Mouse (Mus musculus) intestine, embryonic 15.5 days (tissue): ENCODE measurements around the gene Car15. TPM values are rescaled to one million over a fixed set of nuclear protein-coding genes. Genes with fewer than 3 reads are reported as not detected.

Experiments used
- ATAC-seq: fragments of 200-750 bp; cut with Nextera tagmentation; 2 replicates; pipeline ENCODE4 v1.8.0; 2017; ENCODE audit warnings: moderate TSS enrichment, moderate library complexity
- H3K27ac ChIP-seq: fragments of 300-500 bp; sonication (generic); 2 replicates; pipeline ENCODE4 v1.5.1; 2015; ENCODE audit warnings: mild to moderate bottlenecking, inconsistent platforms
- H3K27me3 ChIP-seq: fragments of 300-500 bp; sonication (generic); replicated peaks from 2 replicates; pipeline ENCODE4 v1.6.1; 2015; ENCODE audit warnings: inconsistent platforms
- H3K36me3 ChIP-seq: fragments of 300-500 bp; sonication (generic); 2 replicates; pipeline ENCODE4 v1.6.1; 2015; ENCODE audit warnings: inconsistent platforms
- H3K4me1 ChIP-seq: fragments of 300-500 bp; sonication (generic); replicated peaks from 2 replicates; pipeline ENCODE4 v1.6.1; 2015; ENCODE audit warnings: inconsistent platforms
- H3K4me2 ChIP-seq: fragments of 300-500 bp; sonication (generic); replicated peaks from 2 replicates; pipeline ENCODE4 v1.6.1; 2015; ENCODE audit warnings: mild to moderate bottlenecking, inconsistent platforms
- H3K4me3 ChIP-seq: fragments of 300-500 bp; sonication (generic); replicated peaks from 2 replicates; pipeline ENCODE4 v1.5.1; 2015; ENCODE audit warnings: inconsistent platforms
- H3K9ac ChIP-seq: fragments of 300-500 bp; sonication (generic); 2 replicates; pipeline ENCODE4 v1.6.1; 2015; ENCODE audit warnings: inconsistent platforms
- H3K9me3 ChIP-seq: fragments of 300-500 bp; sonication (generic); 2 replicates; pipeline ENCODE4 v1.6.1; 2016; ENCODE audit warnings: inconsistent platforms
- WGBS: fragments of 180-500 bp; shearing (Covaris S2); methylation state at CpG from one replicate; pipeline ENCODE4 v1.1.7; 2015; 5-methylcytosine and 5-hydroxymethylcytosine counted together
- polyA plus RNA-seq: library from polyadenylated mRNA; unstranded; fragments of >200 nt; fragmentation: Nextera tagmentation; extraction: Ambion mirVana; gene quantifications from 2 replicates; pipeline ENCODE4 v1.2.1, GENCODE M21; 2015

Car15 gene
- polyA plus RNA-seq, 1 experiment from 2014 or later: 2.0 TPM

GRCm38 (mm10) chr16:17831781-17832180 lies 6.4 kb downstream of the Car15 start:
- no peak for ATAC-seq

GRCm38 (mm10) chr16:17830385-17831178 lies 7.6 kb downstream of the Car15 start:
- H3K9me3 ChIP-seq: no peaks in the 10 kb centered on the region
- ATAC-seq: no peak
- no peak overlapping the region for H3K4me2 ChIP-seq
- peaks cover 55% of the 10 kb centered on the region for H3K27me3 ChIP-seq
- H3K9ac ChIP-seq: no peak overlapping the region
- 74% methylated on average over 10 of the region's 10 CpGs for WGBS
- no peak overlapping the region for H3K27ac ChIP-seq
- H3K4me3 ChIP-seq: no peak overlapping the region
- peaks cover 12% of the 10 kb centered on the region for H3K4me1 ChIP-seq
- H3K36me3 ChIP-seq: no peaks in the 10 kb centered on the region

More at GRCm38 (mm10) chr16:17831781-17832180, 6.4 kb downstream of the Car15 start:
- Histone ChIP-seq H3K4me2 (no peak overlapping the region), H3K4me3 (no peak overlapping the region), H3K27me3 (peaks cover 64% of the 10 kb centered on the region), H3K36me3 (no peaks in the 10 kb centered on the region), H3K9ac (no peak overlapping the region), H3K9me3 (no peaks in the 10 kb centered on the region), H3K27ac (no peak overlapping the region), H3K4me1 (peaks cover 12% of the 10 kb centered on the region)
- 19% methylated on average over 11 of the region's 11 CpGs for WGBS

- Histone ChIP-seq H3K9me3 (no peaks in the 10 kb centered on the region), H3K27me3 (peaks cover 37% of the 10 kb centered on the region), H3K9ac (no peak overlapping the region), H3K27ac (no peak overlapping the region), H3K4me3 (no peak overlapping the region), H3K36me3 (no peaks in the 10 kb centered on the region), H3K4me1 (peaks cover 8% of the 10 kb centered on the region), H3K4me2 (no peak overlapping the region)
- WGBS: 68% methylated on average over 3 of the region's 3 CpGs
- no peak for ATAC-seq
Measured at GRCm38 (mm10) chr16:17828867-17829266, 9.3 kb downstream of the Car15 start.

GRCm38 (mm10) chr16:17828229-17828628 lies 9.9 kb downstream of the Car15 start:
- no peak overlapping the region for H3K4me2 ChIP-seq
- 90% methylated on average over 2 of the region's 2 CpGs for WGBS
- ATAC-seq: no peak
- H3K36me3 ChIP-seq: no peaks in the 10 kb centered on the region
- H3K27me3 ChIP-seq: peaks cover 31% of the 10 kb centered on the region
- peaks cover 4% of the 10 kb centered on the region for H3K4me1 ChIP-seq
- no peak overlapping the region for H3K9ac ChIP-seq
- H3K4me3 ChIP-seq: no peak overlapping the region
- no peak overlapping the region for H3K27ac ChIP-seq
- no peaks in the 10 kb centered on the region for H3K9me3 ChIP-seq

- no peaks in the 10 kb centered on the region for H3K36me3 ChIP-seq
- H3K27ac ChIP-seq: no peak overlapping the region
- ATAC-seq: no peak
- H3K9ac ChIP-seq: no peak overlapping the region
- H3K9me3 ChIP-seq: no peaks in the 10 kb centered on the region
- peaks cover 14% of the 10 kb centered on the region for H3K27me3 ChIP-seq
- H3K4me2 ChIP-seq: no peak overlapping the region
- no peaks in the 10 kb centered on the region for H3K4me1 ChIP-seq
- no peak overlapping the region for H3K4me3 ChIP-seq
- 77% methylated on average over 2 of the region's 2 CpGs for WGBS
Measured at GRCm38 (mm10) chr16:17826500-17826899, 11.7 kb downstream of the Car15 start.

- ATAC-seq: no peak
Measured at GRCm38 (mm10) chr16:17816528-17816927, 21.6 kb downstream of the Car15 start.

GRCm38 (mm10) chr16:17815411-17816402 lies 22.5 kb downstream of the Car15 start:
- Histone ChIP-seq H3K4me3 (peak overlapping the region; percentile 55), H3K9me3 (no peaks in the 10 kb centered on the region), H3K27ac (0 out of 2 replicates have a peak overlapping the region, but pooled peaks have one; percentile 32), H3K36me3 (no peaks in the 10 kb centered on the region), H3K4me1 (peaks cover 11% of the 10 kb centered on the region), H3K9ac (peak overlapping the region; percentile 64), H3K4me2 (peak overlapping the region; percentile 97), H3K27me3 (0 out of 2 replicates have a peak, but pooled peaks cover 3% of the 10 kb centered on the region)
- peak; percentile 91 for ATAC-seq
- WGBS: 3% methylated on average over 62 of the region's 63 CpGs

More at GRCm38 (mm10) chr16:17816528-17816927, 21.6 kb downstream of the Car15 start:
- no peak overlapping the region for H3K4me3 ChIP-seq
- H3K27me3 ChIP-seq: 0 out of 2 replicates have a peak, but pooled peaks cover 3% of the 10 kb centered on the region
- no peak overlapping the region for H3K4me2 ChIP-seq
- no peak overlapping the region for H3K9ac ChIP-seq
- H3K36me3 ChIP-seq: no peaks in the 10 kb centered on the region
- 78% methylated on average over 8 of the region's 8 CpGs for WGBS
- H3K27ac ChIP-seq: no peak overlapping the region
- H3K4me1 ChIP-seq: peaks cover 11% of the 10 kb centered on the region
- H3K9me3 ChIP-seq: no peaks in the 10 kb centered on the region

- Histone ChIP-seq H3K27me3 (0 out of 2 replicates have a peak, but pooled peaks cover 6% of the 10 kb centered on the region), H3K27ac (no peak overlapping the region), H3K4me1 (peaks cover 24% of the 10 kb centered on the region), H3K9me3 (no peaks in the 10 kb centered on the region), H3K4me2 (no peak overlapping the region), H3K36me3 (no peaks in the 10 kb centered on the region), H3K9ac (no peak overlapping the region), H3K4me3 (no peak overlapping the region)
- WGBS: 41% methylated on average over 4 of the region's 4 CpGs
- no peak for ATAC-seq
Measured at GRCm38 (mm10) chr16:17813173-17813572, 25.0 kb downstream of the Car15 start.

GRCm38 (mm10) chr16:17812120-17812519 lies 26.0 kb downstream of the Car15 start:
- Histone ChIP-seq H3K27me3 (0 out of 2 replicates have a peak, but pooled peaks cover 6% of the 10 kb centered on the region), H3K27ac (no peak overlapping the region), H3K4me1 (peaks cover 35% of the 10 kb centered on the region), H3K4me3 (no peak overlapping the region), H3K36me3 (no peaks in the 10 kb centered on the region), H3K9ac (no peak overlapping the region), H3K9me3 (no peaks in the 10 kb centered on the region), H3K4me2 (no peak overlapping the region)
- no peak for ATAC-seq
- 5% methylated on average over 5 of the region's 5 CpGs for WGBS

GRCm38 (mm10) chr16:17809711-17810110 lies 28.5 kb downstream of the Car15 start:
- Histone ChIP-seq H3K9me3 (no peaks in the 10 kb centered on the region), H3K4me1 (peaks cover 40% of the 10 kb centered on the region), H3K4me3 (no peak overlapping the region), H3K36me3 (no peaks in the 10 kb centered on the region), H3K4me2 (no peak overlapping the region), H3K27ac (peak overlapping the region; percentile 68), H3K27me3 (peaks cover 27% of the 10 kb centered on the region), H3K9ac (no peak overlapping the region)
- peak; percentile 20; the same call in 1 of the 2 replicates for ATAC-seq
- WGBS: 26% methylated on average over 7 of the region's 7 CpGs

- Histone ChIP-seq H3K36me3 (no peaks in the 10 kb centered on the region), H3K27ac (peak overlapping the region; percentile 68), H3K9me3 (no peaks in the 10 kb centered on the region), H3K27me3 (peaks cover 30% of the 10 kb centered on the region), H3K4me3 (no peak overlapping the region), H3K4me2 (no peak overlapping the region), H3K9ac (no peak overlapping the region), H3K4me1 (peaks cover 46% of the 10 kb centered on the region)
- WGBS: 85% methylated on average over 4 of the region's 4 CpGs
- no peak for ATAC-seq
Measured at GRCm38 (mm10) chr16:17809125-17809524, 29.0 kb downstream of the Car15 start.
